Mouse (Mus musculus): ENCODE data around the gene Sash1.

DNA sequence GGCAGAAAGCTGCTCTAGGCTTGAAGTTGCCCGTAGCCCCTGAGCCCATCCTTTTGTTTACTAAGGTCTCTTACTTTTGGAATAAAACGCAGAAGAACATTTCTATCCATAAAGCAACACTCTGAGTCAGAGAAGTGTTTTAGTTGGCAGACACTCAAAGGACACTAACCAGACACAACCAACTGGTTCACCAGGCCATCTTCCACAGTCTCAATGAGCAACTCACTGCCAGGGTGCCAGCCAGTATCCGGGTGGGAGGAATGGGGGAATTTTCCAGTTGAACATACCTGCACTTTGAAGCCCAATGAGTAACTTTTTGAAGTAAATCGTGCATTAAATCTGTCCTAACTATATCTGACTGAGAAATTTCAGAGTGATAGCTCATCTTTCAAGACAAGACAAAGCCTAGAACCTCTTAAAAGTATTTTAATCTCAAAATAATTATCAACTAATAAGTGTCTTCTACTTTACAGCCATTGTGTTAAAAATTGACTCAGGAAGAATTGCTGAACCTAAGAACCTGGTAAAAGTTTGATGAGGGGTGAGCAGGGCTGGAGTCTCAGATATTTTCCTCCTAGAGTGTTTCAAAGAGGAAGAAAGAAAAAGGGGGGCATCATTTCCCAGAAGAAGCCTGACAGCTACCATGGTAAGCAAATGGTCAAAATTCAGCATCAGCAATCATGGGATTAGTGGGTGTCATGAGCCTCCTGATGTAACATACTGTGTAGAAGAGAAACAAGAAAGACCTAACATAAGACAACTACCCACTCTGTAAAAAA, 74.4 kb downstream of the Sash1 start:
- TF ChIP-seq CTCF (IDR thresholded peaks at IDR 0.05; ENCODE audit: low read depth, low read length) (no peak), POLR2AphosphoS5 (IDR thresholded peaks at IDR 0.05; ENCODE audit: insufficient replicate concordance, low read depth, low read length) (no peak), GATA1 (IDR thresholded peaks at IDR 0.05; ENCODE audit: borderline replicate concordance, low read length) (no peak), GATA2 (IDR thresholded peaks at IDR 0.05; ENCODE audit: borderline replicate concordance, low read depth, low read length) (no peak), TAL1 (conservative IDR thresholded peaks at IDR 0.05; ENCODE audit: low read depth, low read length) (no peak)

Data from G1E (cell line).